ENCODE assay signal across 11 mouse cellular contexts in genomic region chr14:120514821-120515271, GRCm38 (mm10). TPM values are rescaled to one million over a fixed set of nuclear protein-coding genes. Genes with fewer than 3 reads are reported as not detected.
A peak's percentile ranks its signal among the peaks of the same experiment; 100 is the strongest.
DNase-seq lines count a peak whose midpoint lies in the region; ATAC-seq and TF ChIP-seq lines count a peak whose summit lies in the region.
"Had no signal": no experiment of that assay in that cellular context is flagged by ENCODE, and none has a peak within 500 bp of the region (broad histone marks: within the 10 kb centered on the region; RNA-seq: fewer than 3 reads in every experiment).

No protein-coding gene starts in this region.

- no peaks in the 10 kb centered on the region for H3K9me3 ChIP-seq in forebrain, postnatal 0 days (ENCODE audit: low read length)
- H3K9me3 ChIP-seq in forebrain, embryonic 10.5 days: no peaks in the 10 kb centered on the region
- H3K9me3 ChIP-seq: embryonic facial prominence, embryonic 15.5 days; hindbrain, embryonic 10.5 days had no signal

- H3K4me3 ChIP-seq in forebrain, postnatal 0 days (ENCODE audit: low read depth, low read length): no peak overlapping the region
- no peak overlapping the region for H3K4me3 ChIP-seq in forebrain, embryonic 10.5 days
- H3K4me3 ChIP-seq in thymus, adult 2 months (ENCODE audit: control insufficient read depth, insufficient read depth, low read length): no peak overlapping the region
- H3K4me3 ChIP-seq: embryonic facial prominence, embryonic 15.5 days; hindbrain, embryonic 10.5 days had no signal

- 39% methylated on average over 4 of the region's 4 CpGs for WGBS in forebrain, postnatal 0 days
- WGBS in forebrain, embryonic 10.5 days: 80% methylated on average over 4 of the region's 4 CpGs
- WGBS in thymus, adult 2 months: 88% methylated on average over 4 of the region's 4 CpGs

- H3K4me1 ChIP-seq in forebrain, postnatal 0 days (ENCODE audit: insufficient read depth): no peaks in the 10 kb centered on the region
- no peaks in the 10 kb centered on the region for H3K4me1 ChIP-seq in forebrain, embryonic 10.5 days
- H3K4me1 ChIP-seq in thymus, adult 2 months (replicated peaks; ENCODE audit: control insufficient read depth, insufficient read depth, low read length): no peaks in the 10 kb centered on the region
- H3K4me1 ChIP-seq: embryonic facial prominence, embryonic 15.5 days; hindbrain, embryonic 10.5 days had no signal

- intact Hi-C loops in gastrocnemius, postnatal 36 days (cut with DNase I): no loop called here

- H3K36me3 ChIP-seq in forebrain, postnatal 0 days (ENCODE audit: insufficient read depth): no peaks in the 10 kb centered on the region
- no peaks in the 10 kb centered on the region for H3K36me3 ChIP-seq in forebrain, embryonic 10.5 days (replicated peaks)
- no peaks in the 10 kb centered on the region for H3K36me3 ChIP-seq in thymus, adult 2 months (ENCODE audit: control insufficient read depth, insufficient read depth, low read length)
- H3K36me3 ChIP-seq: embryonic facial prominence, embryonic 15.5 days; hindbrain, embryonic 10.5 days had no signal

- no peak for DNase-seq in forebrain, postnatal 0 days
- no peak for DNase-seq in forebrain, embryonic 10.5 days (ENCODE audit: extremely low spot score, low spot score)
- DNase-seq in urinary bladder, postnatal 14 days (ENCODE audit: low spot score): peak; percentile 52
- no peak for DNase-seq in urinary bladder, postnatal 4 days (ENCODE audit: low spot score in 2 of 2)
- DNase-seq in gastrocnemius, postnatal 36 days: peak; percentile 34 to 41
- DNase-seq in embryo, embryonic 11 days: no peak
- DNase-seq in thymus, adult 2 months: no peak
- DNase-seq in right cerebral cortex, adult 18-20 months: no peak
- DNase-seq: cerebellum, adult 18-20 months had no signal

- no peaks in the 10 kb centered on the region for H3K27me3 ChIP-seq in forebrain, postnatal 0 days (ENCODE audit: insufficient read depth, low read length)
- H3K27me3 ChIP-seq in forebrain, embryonic 10.5 days (ENCODE audit: poor library complexity, severe bottlenecking): no peaks in the 10 kb centered on the region
- no peaks in the 10 kb centered on the region for H3K27me3 ChIP-seq in thymus, adult 2 months (ENCODE audit: control insufficient read depth, insufficient read depth, low read length)
- H3K27me3 ChIP-seq: embryonic facial prominence, embryonic 15.5 days had no signal

- H3K9ac ChIP-seq in forebrain, postnatal 0 days: no peak overlapping the region
- H3K9ac ChIP-seq: embryonic facial prominence, embryonic 15.5 days had no signal

- H3K4me2 ChIP-seq in forebrain, postnatal 0 days (ENCODE audit: low read depth): no peak overlapping the region
- H3K4me2 ChIP-seq: embryonic facial prominence, embryonic 15.5 days had no signal

- H3K27ac ChIP-seq in forebrain, postnatal 0 days (ENCODE audit: low read depth, low read length): no peak overlapping the region
- no peak overlapping the region for H3K27ac ChIP-seq in forebrain, embryonic 10.5 days
- no peak overlapping the region for H3K27ac ChIP-seq in thymus, adult 2 months (ENCODE audit: control insufficient read depth, insufficient read depth, low read length)
- H3K27ac ChIP-seq: embryonic facial prominence, embryonic 15.5 days; hindbrain, embryonic 10.5 days had no signal

- peak; percentile 32; the same call in 1 of the 2 replicates for ATAC-seq in forebrain, postnatal 0 days

- TF ChIP-seq POLR2A in thymus, adult 2 months (IDR thresholded peaks at IDR 0.05; ENCODE audit: control insufficient read depth, extremely low read depth, insufficient read depth, low read length, poor library complexity): no peak

- no peak for TF ChIP-seq CTCF in forebrain, postnatal 0 days (IDR thresholded peaks at IDR 0.05; ENCODE audit: low read depth)
- TF ChIP-seq CTCF in thymus, adult 2 months (IDR thresholded peaks at IDR 0.05; ENCODE audit: borderline replicate concordance, control insufficient read depth, extremely low read depth, insufficient read depth, low read length, poor library complexity): no peak

RNA-seq across cellular contexts. Expression of gene Rap2a, which starts 36.6 kb away (rescaled TPM):
- total RNA-seq in forebrain, postnatal 0 days (2014; rRNA removed): 75.9 and 78.4 TPM in 2 replicates
- polyA plus RNA-seq in forebrain, postnatal 0 days (2015; fragmentation: Nextera tagmentation; extraction: Ambion mirVana): 19.3 and 29.5 TPM in 2 replicates
- 7.7 and 9.0 TPM in 2 replicates for polyA plus RNA-seq in forebrain, embryonic 10.5 days (2016; fragmentation: Nextera tagmentation; extraction: Ambion mirVana)
- 1 to 10 TPM; 3.5 to 3.7 TPM for total RNA-seq in gastrocnemius, postnatal 36 days (2021)
- 8.6 and 9.8 TPM in 2 replicates for polyA plus RNA-seq in thymus, adult 2 months (2012; rRNA removed)

Comparison
In these comparisons a context has a peak if more than half of its experiments do, and no peak if none do; other contexts are left out.
1. DNase-seq: peak in urinary bladder, postnatal 14 days (single experiment) and gastrocnemius, postnatal 36 days (2 of 2); none in forebrain, postnatal 0 days (single experiment), forebrain, embryonic 10.5 days (single experiment), urinary bladder, postnatal 4 days (0 of 2), embryo, embryonic 11 days (single experiment), thymus, adult 2 months (single experiment) and right cerebral cortex, adult 18-20 months (single experiment).